Mouse (Mus musculus) embryo, embryonic 11 days (tissue): ENCODE results near the gene Tmem107.
A peak's percentile ranks its signal among the peaks of the same experiment; 100 is the strongest.

Experiments
- DNase-seq: peaks from one replicate; pipeline ENCODE4 v3.0.0-alpha.2; 2015

Tmem107 gene

GRCm38 (mm10) chr11:69059975-69060411 lies 10.6 kb upstream of the Tmem107 start:
- no peak for DNase-seq

GRCm38 (mm10) chr11:69060448-69061254 lies 10.0 kb upstream of the Tmem107 start:
- DNase-seq: peak; percentile 51

GRCm38 (mm10) chr11:69061255-69061912 lies 9.2 kb upstream of the Tmem107 start:
- no peak for DNase-seq

GRCm38 (mm10) chr11:69062194-69062760 lies 8.3 kb upstream of the Tmem107 start:
- DNase-seq: peak; percentile 81

- DNase-seq: peak; percentile 93
These were observed 7.8 kb upstream of the Tmem107 start for GRCm38 (mm10) chr11:69062761-69063224.

GRCm38 (mm10) chr11:69063413-69064201 lies 7.0 kb upstream of the Tmem107 start:
- peak; percentile 81 for DNase-seq

GRCm38 (mm10) chr11:69064259-69065133 lies 6.1 kb upstream of the Tmem107 start:
- no peak for DNase-seq

GRCm38 (mm10) chr11:69065394-69065925 lies 5.1 kb upstream of the Tmem107 start:
- DNase-seq: no peak

- peak; percentile 49 for DNase-seq
These were observed 4.3 kb upstream of the Tmem107 start for GRCm38 (mm10) chr11:69066163-69066861.

GRCm38 (mm10) chr11:69066956-69067355 lies 3.6 kb upstream of the Tmem107 start:
- DNase-seq: peak; percentile 91

GRCm38 (mm10) chr11:69067601-69068000 lies 3.0 kb upstream of the Tmem107 start:
- no peak for DNase-seq

- DNase-seq: peak; percentile 63
These were observed 513 bp upstream of the Tmem107 start for GRCm38 (mm10) chr11:69070093-69070492.

GRCm38 (mm10) chr11:69071262-69071661 lies 656 bp downstream of the Tmem107 start:
- no peak for DNase-seq

- DNase-seq: no peak
These were observed 1.6 kb downstream of the Tmem107 start for GRCm38 (mm10) chr11:69072234-69072633.

- DNase-seq: no peak
These were observed 2.1 kb downstream of the Tmem107 start for GRCm38 (mm10) chr11:69072666-69073064.

- DNase-seq: peak; percentile 95
These were observed 2.7 kb downstream of the Tmem107 start for GRCm38 (mm10) chr11:69073065-69073888.

- no peak for DNase-seq
These were observed 3.6 kb downstream of the Tmem107 start for GRCm38 (mm10) chr11:69073951-69074775.

GRCm38 (mm10) chr11:69074776-69075069 lies 4.1 kb downstream of the Tmem107 start:
- no peak for DNase-seq
